Mouse (Mus musculus) heart, embryonic 13.5 days (tissue): ENCODE measurements around the gene Nos1. TPM values are rescaled to one million over a fixed set of nuclear protein-coding genes. Genes with fewer than 3 reads are reported as not detected.
A peak's percentile ranks its signal among the peaks of the same experiment; 100 is the strongest.

Experiments used
- ATAC-seq: fragments of 200-750 bp; cut with Nextera tagmentation; 2 replicates; pipeline ENCODE4 v1.8.0; 2017; ENCODE audit warnings: moderate TSS enrichment; ENCODE audit not compliant: insufficient number of reproducible peaks, low FRiP score, low TSS enrichment; ENCODE audit errors: extremely low read depth
- H3K27ac ChIP-seq: fragments of 300-500 bp; sonication (generic); replicated peaks from 2 replicates; pipeline ENCODE4 v1.5.1; 2015; ENCODE audit warnings: moderate library complexity, mild to moderate bottlenecking, inconsistent platforms
- H3K27me3 ChIP-seq: fragments of 300-500 bp; sonication (generic); replicated peaks from 2 replicates; pipeline ENCODE4 v1.6.1; 2015; ENCODE audit warnings: mild to moderate bottlenecking, inconsistent platforms
- H3K36me3 ChIP-seq: fragments of 300-500 bp; sonication (generic); 2 replicates; pipeline ENCODE4 v1.6.1; 2015; ENCODE audit warnings: mild to moderate bottlenecking, inconsistent platforms
- H3K4me1 ChIP-seq: fragments of 300-500 bp; sonication (generic); 2 replicates; pipeline ENCODE4 v1.6.1; 2015; ENCODE audit warnings: inconsistent platforms
- H3K4me2 ChIP-seq: fragments of 300-500 bp; sonication (generic); 2 replicates; pipeline ENCODE4 v1.6.1; 2015; ENCODE audit warnings: inconsistent platforms, mild to moderate bottlenecking, moderate library complexity
- H3K4me3 ChIP-seq: fragments of 300-500 bp; sonication (generic); 2 replicates; pipeline ENCODE4 v1.5.1; 2015; ENCODE audit warnings: moderate library complexity, mild to moderate bottlenecking, inconsistent platforms
- H3K9ac ChIP-seq: fragments of 300-500 bp; sonication (generic); 2 replicates; pipeline ENCODE4 v1.6.1; 2015; ENCODE audit warnings: inconsistent platforms, mild to moderate bottlenecking, moderate library complexity
- H3K9me3 ChIP-seq: fragments of 300-500 bp; sonication (generic); 2 replicates; pipeline ENCODE4 v1.6.1; 2016; ENCODE audit warnings: inconsistent platforms
- WGBS: fragments of 180-500 bp; shearing (Covaris S2); methylation state at CpG from one replicate; pipeline ENCODE4 v1.1.7; 2015; ENCODE audit warnings: mixed read lengths; 5-methylcytosine and 5-hydroxymethylcytosine counted together
- polyA plus RNA-seq: library from polyadenylated mRNA; unstranded; fragments of >200 nt; fragmentation: Nextera tagmentation; extraction: Ambion mirVana; gene quantifications from 2 replicates; pipeline ENCODE4 v1.2.1, GENCODE M21; 2015

Nos1 gene
- polyA plus RNA-seq, 1 experiment from 2014 or later = 0.04 TPM

GRCm38 (mm10) chr5:117964750-117965149, 183.9 kb downstream of the Nos1 start:
- Histone ChIP-seq H3K4me2 (peak overlapping the region; percentile 18), H3K27ac (no peak overlapping the region), H3K27me3 (no peaks in the 10 kb centered on the region), H3K4me3 (no peak overlapping the region), H3K9me3 (no peaks in the 10 kb centered on the region; the same call in 1 of the 2 replicates), H3K9ac (no peak overlapping the region), H3K36me3 (no peaks in the 10 kb centered on the region), H3K4me1 (peaks cover 21% of the 10 kb centered on the region)
- no peak for ATAC-seq
- 23% methylated on average over 9 of the region's 9 CpGs for WGBS

GRCm38 (mm10) chr5:117966956-117967355, 186.1 kb downstream of the Nos1 start:
- no peaks in the 10 kb centered on the region for H3K36me3 ChIP-seq
- H3K4me3 ChIP-seq = no peak overlapping the region
- no peaks in the 10 kb centered on the region; the same call in 1 of the 2 replicates for H3K9me3 ChIP-seq
- no peak overlapping the region for H3K9ac ChIP-seq
- peaks cover 21% of the 10 kb centered on the region for H3K4me1 ChIP-seq
- no peak for ATAC-seq
- no peaks in the 10 kb centered on the region for H3K27me3 ChIP-seq
- no peak overlapping the region for H3K27ac ChIP-seq
- 68% methylated on average over 9 of the region's 9 CpGs for WGBS
- no peak overlapping the region for H3K4me2 ChIP-seq

GRCm38 (mm10) chr5:117967659-117968069, 186.8 kb downstream of the Nos1 start:
- Histone ChIP-seq H3K27me3 (no peaks in the 10 kb centered on the region), H3K9ac (no peak overlapping the region), H3K9me3 (no peaks in the 10 kb centered on the region; the same call in 1 of the 2 replicates), H3K4me1 (peaks cover 20% of the 10 kb centered on the region), H3K27ac (no peak overlapping the region), H3K4me3 (no peak overlapping the region), H3K36me3 (no peaks in the 10 kb centered on the region), H3K4me2 (no peak overlapping the region)
- no peak for ATAC-seq
- 51% methylated on average over 4 of the region's 4 CpGs for WGBS

- Histone ChIP-seq H3K9me3 (no peaks in the 10 kb centered on the region; the same call in 1 of the 2 replicates), H3K4me3 (no peak overlapping the region), H3K27ac (no peak overlapping the region), H3K4me2 (no peak overlapping the region), H3K4me1 (peaks cover 8% of the 10 kb centered on the region), H3K36me3 (no peaks in the 10 kb centered on the region), H3K9ac (no peak overlapping the region), H3K27me3 (no peaks in the 10 kb centered on the region)
- no peak for ATAC-seq
- WGBS = 81% methylated on average over 10 of the region's 10 CpGs
These were observed 189.0 kb downstream of the Nos1 start for GRCm38 (mm10) chr5:117969681-117970427.

- no peak overlapping the region for H3K27ac ChIP-seq
- ATAC-seq = no peak
- 22% methylated on average over 19 of the region's 19 CpGs for WGBS
- H3K36me3 ChIP-seq = peaks cover 26% of the 10 kb centered on the region
- peaks cover 28% of the 10 kb centered on the region for H3K4me1 ChIP-seq
- peak overlapping the region; percentile 100 for H3K4me3 ChIP-seq
- peak overlapping the region; percentile 98 for H3K9ac ChIP-seq
- H3K4me2 ChIP-seq = peak overlapping the region; percentile 84
- no peaks in the 10 kb centered on the region for H3K27me3 ChIP-seq
- H3K9me3 ChIP-seq = no peaks in the 10 kb centered on the region
These were observed 195.4 kb downstream of the Nos1 start for GRCm38 (mm10) chr5:117976263-117976656.

- H3K27me3 ChIP-seq = no peaks in the 10 kb centered on the region
- under 1% methylated on average over 88 of the region's 88 CpGs for WGBS
- ATAC-seq = peak; percentile 92
These were observed 196.0 kb downstream of the Nos1 start, which contains the start of gene Fbxo21 for GRCm38 (mm10) chr5:117976657-117977500. Fbxo21 (plus strand) TSS chr5:117976730.

GRCm38 (mm10) chr5:117977501-117978158, 196.8 kb downstream of the Nos1 start:
- no peaks in the 10 kb centered on the region for H3K9me3 ChIP-seq
- WGBS = 27% methylated on average over 29 of the region's 30 CpGs
- peak overlapping the region; percentile 100 for H3K4me3 ChIP-seq
- H3K27me3 ChIP-seq = no peaks in the 10 kb centered on the region
- H3K4me1 ChIP-seq = peaks cover 28% of the 10 kb centered on the region
- H3K36me3 ChIP-seq = peaks cover 40% of the 10 kb centered on the region
- peak overlapping the region; percentile 82; the same call in 1 of the 2 replicates for H3K27ac ChIP-seq
- peak overlapping the region; percentile 84 for H3K4me2 ChIP-seq
- peak overlapping the region; percentile 98 for H3K9ac ChIP-seq
- no peak for ATAC-seq

More at GRCm38 (mm10) chr5:117976657-117977500, 196.0 kb downstream of the Nos1 start, which contains the start of gene Fbxo21:
- Histone ChIP-seq H3K4me3 (peak within 1 kb of the TSS; percentile 100), H3K27ac (peak within 1 kb of the TSS; percentile 82), H3K9ac (peak within 1 kb of the TSS; percentile 98), H3K9me3 (no peaks in the 10 kb centered on the region), H3K36me3 (peaks cover 32% of the 10 kb centered on the region), H3K4me2 (peak within 1 kb of the TSS; percentile 84), H3K4me1 (peaks cover 28% of the 10 kb centered on the region)

GRCm38 (mm10) chr5:117978159-117978697, 197.4 kb downstream of the Nos1 start:
- no peak for ATAC-seq
- Histone ChIP-seq H3K9ac (peak overlapping the region; percentile 98), H3K4me3 (peak overlapping the region; percentile 100), H3K36me3 (peaks cover 46% of the 10 kb centered on the region), H3K27me3 (no peaks in the 10 kb centered on the region), H3K9me3 (no peaks in the 10 kb centered on the region), H3K4me2 (peak overlapping the region; percentile 84), H3K4me1 (peaks cover 28% of the 10 kb centered on the region), H3K27ac (no peak overlapping the region)
- 66% methylated on average over 17 of the region's 17 CpGs for WGBS

GRCm38 (mm10) chr5:117979082-117979481, 198.2 kb downstream of the Nos1 start:
- Histone ChIP-seq H3K36me3 (peaks cover 55% of the 10 kb centered on the region), H3K4me2 (no peak overlapping the region), H3K9ac (no peak overlapping the region), H3K4me1 (peaks cover 28% of the 10 kb centered on the region), H3K4me3 (no peak overlapping the region), H3K27me3 (no peaks in the 10 kb centered on the region), H3K27ac (no peak overlapping the region), H3K9me3 (no peaks in the 10 kb centered on the region)
- ATAC-seq = no peak
- 87% methylated on average over 5 of the region's 5 CpGs for whole genome bisulfite sequencing

- 79% methylated on average over 8 of the region's 8 CpGs for WGBS
- Histone ChIP-seq H3K4me2 (no peak overlapping the region), H3K27me3 (no peaks in the 10 kb centered on the region), H3K4me1 (peaks cover 28% of the 10 kb centered on the region), H3K36me3 (peaks cover 72% of the 10 kb centered on the region), H3K4me3 (no peak overlapping the region), H3K27ac (no peak overlapping the region), H3K9ac (no peak overlapping the region), H3K9me3 (no peaks in the 10 kb centered on the region)
- no peak for ATAC-seq
These were observed 200.1 kb downstream of the Nos1 start for GRCm38 (mm10) chr5:117980921-117981320.

- Histone ChIP-seq H3K36me3 (peaks cover 82% of the 10 kb centered on the region), H3K9ac (no peak overlapping the region), H3K4me1 (peaks cover 24% of the 10 kb centered on the region), H3K9me3 (no peaks in the 10 kb centered on the region), H3K4me2 (no peak overlapping the region), H3K4me3 (no peak overlapping the region), H3K27me3 (no peaks in the 10 kb centered on the region), H3K27ac (no peak overlapping the region)
- ATAC-seq = no peak
- 85% methylated on average over 5 of the region's 5 CpGs for whole genome bisulfite sequencing
These were observed 201.1 kb downstream of the Nos1 start for GRCm38 (mm10) chr5:117981943-117982342.
